Mouse (Mus musculus) liver, postnatal 0 days (tissue): Measurements from ENCODE around the gene Agfg1.
A peak's percentile ranks its signal among the peaks of the same experiment; 100 is the strongest.

ENCODE experiments used
- CTCF ChIP-seq: sonication (generic); IDR thresholded peaks from 2 replicates; pipeline ENCODE4 v1.5.1; 2016; ENCODE audit warnings: antibody characterized with exemption, low read depth
- EP300 ChIP-seq: IDR thresholded peaks from 2 replicates; pipeline ENCODE4 v1.6.1; 2016; ENCODE audit warnings: antibody characterized with exemption, low read depth, mild to moderate bottlenecking

DNA sequence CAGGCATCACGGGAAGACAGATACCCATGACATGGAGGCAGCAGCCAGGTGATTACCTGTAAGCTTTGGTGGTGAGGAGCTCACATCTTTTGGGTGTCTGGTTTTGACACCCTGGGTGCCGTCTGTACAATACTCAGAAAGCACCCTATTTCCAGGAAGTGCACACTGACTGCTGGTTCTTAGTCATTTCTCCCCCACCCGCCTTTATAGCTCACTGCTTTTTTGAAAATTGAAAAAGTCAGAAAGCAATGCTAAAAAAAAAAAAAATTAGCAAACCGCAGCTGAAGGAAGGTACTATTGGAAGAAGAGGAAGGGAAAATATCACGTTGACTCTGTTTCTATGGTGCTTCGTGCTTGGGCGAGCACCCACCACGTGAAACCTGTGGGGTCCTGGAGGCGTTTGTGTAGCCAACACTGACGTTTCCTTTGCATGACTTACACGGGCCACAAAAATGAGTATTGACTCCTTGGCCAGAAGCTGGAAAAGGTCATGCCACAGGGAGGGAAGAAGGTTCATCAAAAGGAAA lies 6.7 kb upstream of the Agfg1 start:
- TF ChIP-seq CTCF, result no peak
- TF ChIP-seq EP300, result 0 out of 2 replicates have a peak, but pooled peaks have one; percentile 11
